In genomic region chr2:51148454-51148853, GRCm38 (mm10) we compare ENCODE assay signal across 8 mouse cellular contexts. TPM values are rescaled to one million over a fixed set of nuclear protein-coding genes. Genes with fewer than 3 reads are reported as not detected.
DNase-seq lines count a peak whose midpoint lies in the region; ATAC-seq and TF ChIP-seq lines count a peak whose summit lies in the region.

No protein-coding gene starts in this region.

- under 1% methylated on average over 20 of the region's 20 CpGs for WGBS in embryonic facial prominence, embryonic 11.5 days
- WGBS in heart, embryonic 13.5 days: 1% methylated on average over 20 of the region's 20 CpGs
- WGBS in kidney, postnatal 0 days: under 1% methylated on average over 20 of the region's 20 CpGs

- ATAC-seq in embryonic facial prominence, embryonic 11.5 days (replicated peaks; ENCODE audit: insufficient number of reproducible peaks, low FRiP score, low TSS enrichment, low read depth): no peak
- ATAC-seq in heart, embryonic 13.5 days (ENCODE audit: extremely low read depth, insufficient number of reproducible peaks, low FRiP score, low TSS enrichment): no peak
- peak; percentile 22; the same call in 1 of the 2 replicates for ATAC-seq in kidney, postnatal 0 days (replicated peaks; ENCODE audit: low FRiP score, low read depth)

- peak overlapping the region; percentile 98 for H3K4me3 ChIP-seq in embryonic facial prominence, embryonic 11.5 days (ENCODE audit: low read depth, low read length)
- peak overlapping the region; percentile 89 for H3K4me3 ChIP-seq in heart, embryonic 13.5 days
- peak overlapping the region; percentile 85 for H3K4me3 ChIP-seq in kidney, postnatal 0 days (replicated peaks; ENCODE audit: low read depth, low read length)

- H3K27ac ChIP-seq in embryonic facial prominence, embryonic 11.5 days (replicated peaks; ENCODE audit: low read depth, low read length): peak overlapping the region; percentile 91
- peak overlapping the region; percentile 92 for H3K27ac ChIP-seq in heart, embryonic 13.5 days (replicated peaks)
- peak overlapping the region; percentile 90 for H3K27ac ChIP-seq in kidney, postnatal 0 days

- H3K27me3 ChIP-seq in embryonic facial prominence, embryonic 11.5 days (ENCODE audit: control insufficient read depth, insufficient read depth, low read length): no peaks in the 10 kb centered on the region
- peaks cover 30% of the 10 kb centered on the region for H3K27me3 ChIP-seq in heart, embryonic 13.5 days (replicated peaks)
- no peaks in the 10 kb centered on the region for H3K27me3 ChIP-seq in kidney, postnatal 0 days (ENCODE audit: insufficient read depth, low read length)

- no peak; the same call in 1 of the 2 replicates for TF ChIP-seq CTCF in kidney, postnatal 0 days (IDR thresholded peaks at IDR 0.05; ENCODE audit: low read depth)

- no peaks in the 10 kb centered on the region for H3K4me1 ChIP-seq in embryonic facial prominence, embryonic 11.5 days (ENCODE audit: control insufficient read depth, insufficient read depth, low read length)
- H3K4me1 ChIP-seq in heart, embryonic 13.5 days: peaks cover 29% of the 10 kb centered on the region
- peaks cover 21% of the 10 kb centered on the region; the same call in 1 of the 2 replicates for H3K4me1 ChIP-seq in kidney, postnatal 0 days (replicated peaks; ENCODE audit: insufficient read depth, low read length)

- peak overlapping the region; percentile 96 for H3K9ac ChIP-seq in embryonic facial prominence, embryonic 11.5 days (replicated peaks; ENCODE audit: low read length)
- H3K9ac ChIP-seq in heart, embryonic 13.5 days: peak overlapping the region; percentile 97
- peak overlapping the region; percentile 84 for H3K9ac ChIP-seq in kidney, postnatal 0 days (ENCODE audit: low read depth, low read length)

- no peaks in the 10 kb centered on the region for H3K9me3 ChIP-seq in embryonic facial prominence, embryonic 11.5 days (replicated peaks; ENCODE audit: control insufficient read depth, low read length)
- no peaks in the 10 kb centered on the region for H3K9me3 ChIP-seq in heart, embryonic 13.5 days
- H3K9me3 ChIP-seq in kidney, postnatal 0 days (replicated peaks; ENCODE audit: low read length): no peaks in the 10 kb centered on the region

- DNase-seq in 3T3-L1 (ENCODE audit: low read depth, low spot score) (peak; percentile 60), R1 (ENCODE audit: low read depth, low spot score) (peak; percentile 43)
- DNase-seq in embryonic facial prominence, embryonic 11.5 days (ENCODE audit: low spot score): peak; percentile 49
- DNase-seq in kidney, postnatal 0 days (ENCODE audit: low spot score): peak; percentile 67
- peak; percentile 22 to 24 for DNase-seq in lung, adult 18-20 months
- DNase-seq in ovary, postnatal 10 days (ENCODE audit: low spot score): peak; percentile 29
- DNase-seq in natural killer cell, adult 2 months (ENCODE audit: low spot score in 2 of 2): no peak

- H3K36me3 ChIP-seq in embryonic facial prominence, embryonic 11.5 days (replicated peaks; ENCODE audit: control insufficient read depth, insufficient read depth, low read depth, low read length): no peaks in the 10 kb centered on the region
- no peaks in the 10 kb centered on the region for H3K36me3 ChIP-seq in heart, embryonic 13.5 days
- H3K36me3 ChIP-seq in kidney, postnatal 0 days (ENCODE audit: insufficient read depth, low read length): no peaks in the 10 kb centered on the region

- H3K4me2 ChIP-seq in embryonic facial prominence, embryonic 11.5 days (ENCODE audit: low read depth, low read length): peak overlapping the region; percentile 74
- H3K4me2 ChIP-seq in heart, embryonic 13.5 days: peak overlapping the region; percentile 74
- H3K4me2 ChIP-seq in kidney, postnatal 0 days (ENCODE audit: low read length): peak overlapping the region; percentile 88

RNA-seq across cellular contexts. Expression of gene Rnd3, which starts 0.5 kb away (rescaled TPM):
- polyA plus RNA-seq in embryonic facial prominence, embryonic 11.5 days (2014; fragmentation: Nextera tagmentation; extraction: Ambion mirVana): 208 and 214 TPM in 2 replicates
- 27.3 and 28.4 TPM in 2 replicates for polyA plus RNA-seq in heart, embryonic 13.5 days (2015; fragmentation: Nextera tagmentation; extraction: Ambion mirVana)
- polyA plus RNA-seq in kidney, postnatal 0 days (2015; fragmentation: Nextera tagmentation; extraction: Ambion mirVana): 30.4 and 31.1 TPM in 2 replicates

Comparison
In these comparisons a context has a peak if more than half of its experiments do, and no peak if none do; other contexts are left out.
1. DNase-seq: peak in 3T3-L1 (single experiment), R1 (single experiment), embryonic facial prominence, embryonic 11.5 days (single experiment), kidney, postnatal 0 days (single experiment), lung, adult 18-20 months (2 of 2) and ovary, postnatal 10 days (single experiment); none in natural killer cell, adult 2 months (0 of 2).
2. Peak in every context shown above with its lines, with median percentiles within 50 percentile points of each other: H3K27ac ChIP-seq, H3K4me2 ChIP-seq, H3K4me3 ChIP-seq and H3K9ac ChIP-seq.